Mouse (Mus musculus) urinary bladder, postnatal 36 days (tissue): ENCODE measurements around the gene Heg1.

ENCODE experiments used
- DNase-seq, 2 experiments: peaks; one replicate each; pipeline ENCODE4 v3.0.0; 2022; ENCODE audit warnings: low spot score in 2 of 2, mixed read lengths in 1 of 2

Heg1 gene

GRCm38 (mm10) chr16:33684162-33684702 is at the start of gene Heg1:
TSS of gene Heg1 (plus strand) at chr16:33684370.
- peak; percentile 67 to 83 for DNase-seq

GRCm38 (mm10) chr16:33635836-33636595 is 48.2 kb upstream of the Heg1 start:
- DNase-seq = no peak

GRCm38 (mm10) chr16:33641779-33642178 is 42.4 kb upstream of the Heg1 start:
- DNase-seq = no peak

- no peak for DNase-seq
Measured at GRCm38 (mm10) chr16:33653116-33653515, 31.1 kb upstream of the Heg1 start.

- DNase-seq = no peak
Measured at GRCm38 (mm10) chr16:33655443-33655842, 28.7 kb upstream of the Heg1 start.

- DNase-seq = no peak
Measured at GRCm38 (mm10) chr16:33657191-33657590, 27.0 kb upstream of the Heg1 start.

- DNase-seq = no peak
Measured at GRCm38 (mm10) chr16:33658121-33658520, 26.0 kb upstream of the Heg1 start.

GRCm38 (mm10) chr16:33659521-33659920 is 24.6 kb upstream of the Heg1 start:
- no peak for DNase-seq

GRCm38 (mm10) chr16:33660125-33660524 is 24.0 kb upstream of the Heg1 start:
- DNase-seq = peak; percentile 38 to 69

- DNase-seq = no peak
Measured at GRCm38 (mm10) chr16:33662841-33663240, 21.3 kb upstream of the Heg1 start.

- DNase-seq = no peak
Measured at GRCm38 (mm10) chr16:33666226-33666625, 17.9 kb upstream of the Heg1 start.

GRCm38 (mm10) chr16:33666985-33667538 is 17.1 kb upstream of the Heg1 start:
- DNase-seq = no peak

- no peak for DNase-seq
Measured at GRCm38 (mm10) chr16:33668448-33668847, 15.7 kb upstream of the Heg1 start.

- no peak for DNase-seq
Measured at GRCm38 (mm10) chr16:33669072-33669471, 15.1 kb upstream of the Heg1 start.

GRCm38 (mm10) chr16:33670340-33670739 is 13.8 kb upstream of the Heg1 start:
- no peak for DNase-seq

GRCm38 (mm10) chr16:33670933-33671332 is 13.2 kb upstream of the Heg1 start:
- no peak for DNase-seq

GRCm38 (mm10) chr16:33672188-33672587 is 12.0 kb upstream of the Heg1 start:
- no peak for DNase-seq

- DNase-seq = no peak
Measured at GRCm38 (mm10) chr16:33672643-33673042, 11.5 kb upstream of the Heg1 start.

GRCm38 (mm10) chr16:33673530-33674109 is 10.6 kb upstream of the Heg1 start:
- DNase-seq = peak in 1 of 2 experiments; percentile 58

GRCm38 (mm10) chr16:33675151-33675847 is 8.9 kb upstream of the Heg1 start:
- no peak for DNase-seq

- DNase-seq = no peak
Measured at GRCm38 (mm10) chr16:33675848-33676184, 8.4 kb upstream of the Heg1 start.
